Comparison of ENCODE assay signal across 7 mouse cellular contexts in the genomic region with DNA sequence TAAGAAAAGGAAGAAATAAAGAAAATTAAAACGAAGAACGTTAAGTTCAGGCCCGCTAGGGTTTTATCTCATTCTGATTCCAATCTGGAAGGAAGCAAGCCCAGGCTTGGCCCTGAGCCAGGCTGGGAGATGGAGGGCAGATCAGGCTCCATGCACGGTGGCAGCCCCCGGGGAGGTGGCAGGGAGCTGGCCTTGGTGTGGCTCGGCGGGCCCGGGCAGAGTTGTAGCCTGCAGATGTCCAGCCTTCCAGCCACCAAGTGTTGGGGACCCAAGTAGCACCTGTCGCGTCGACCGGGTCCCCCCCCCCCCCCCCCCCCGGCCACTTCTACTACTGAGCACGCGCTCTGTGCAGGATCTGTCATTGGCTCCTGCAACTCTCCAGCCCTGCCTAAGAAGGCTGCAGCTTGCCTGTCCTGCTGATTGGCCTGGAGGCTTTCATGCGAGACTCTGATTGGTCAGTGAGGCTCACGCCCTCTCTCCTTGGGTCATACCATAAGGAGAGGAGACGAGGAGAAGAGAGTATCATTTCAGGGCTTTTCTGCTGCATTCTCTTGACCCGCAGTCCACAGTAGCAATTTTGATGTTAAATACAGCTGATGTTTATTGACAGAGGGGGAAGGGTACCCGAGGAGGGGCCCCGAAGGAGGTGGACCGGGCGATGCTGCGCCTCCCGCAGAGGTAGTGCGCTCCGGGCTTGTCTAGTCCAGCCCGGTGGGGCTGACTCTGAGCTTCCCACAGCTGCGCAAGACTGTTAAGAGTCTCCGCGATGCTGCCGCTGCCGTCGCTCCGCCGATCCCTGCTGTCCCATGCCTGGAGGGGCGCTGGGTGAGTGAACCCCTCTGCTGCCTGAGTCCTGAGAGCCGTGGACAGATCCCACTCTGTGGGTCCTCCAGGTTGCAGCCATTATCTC. TPM values are rescaled to one million over a fixed set of nuclear protein-coding genes. Genes with fewer than 3 reads are reported as not detected.
DNase-seq lines count a peak whose midpoint lies in the region; ATAC-seq and TF ChIP-seq lines count a peak whose summit lies in the region.

A gene (plus strand): TSS at position 494 of the 910 bp plus-strand sequence.

- no peaks in the 10 kb centered on the region for H3K9me3 ChIP-seq in embryonic facial prominence, embryonic 10.5 days
- H3K9me3 ChIP-seq in intestine, postnatal 0 days (ENCODE audit: control insufficient read depth), result no peaks in the 10 kb centered on the region
- H3K9me3 ChIP-seq in midbrain, embryonic 12.5 days, result no peaks in the 10 kb centered on the region

- DNase-seq in adrenal gland, postnatal 10 days, result peak; percentile 91
- DNase-seq in embryonic facial prominence, embryonic 10.5 days (ENCODE audit: low spot score), result peak; percentile 91
- peak; percentile 88 for DNase-seq in gonadal fat pad, adult 2 months (ENCODE audit: low read depth)
- peak; percentile 91 for DNase-seq in left cerebral cortex, postnatal 4 days

- H3K4me3 ChIP-seq in embryonic facial prominence, embryonic 10.5 days, result peak within 1 kb of the TSS; percentile 85
- H3K4me3 ChIP-seq in intestine, postnatal 0 days (ENCODE audit: low read depth, low read length), result peak within 1 kb of the TSS; percentile 55
- peak within 1 kb of the TSS; percentile 68 for H3K4me3 ChIP-seq in midbrain, embryonic 12.5 days
- peak within 1 kb of the TSS; percentile 94 for H3K4me3 ChIP-seq in small intestine, adult 2 months (ENCODE audit: low read depth, low read length)

- H3K36me3 ChIP-seq in embryonic facial prominence, embryonic 10.5 days (replicated peaks), result peaks cover 3% of the 10 kb centered on the region; the same call in 1 of the 2 replicates
- no peaks in the 10 kb centered on the region; the same call in 1 of the 2 replicates for H3K36me3 ChIP-seq in intestine, postnatal 0 days (ENCODE audit: control insufficient read depth, insufficient read depth)
- H3K36me3 ChIP-seq in midbrain, embryonic 12.5 days, result 0 out of 2 replicates have a peak, but pooled peaks cover 3% of the 10 kb centered on the region
- peaks cover 5% of the 10 kb centered on the region; the same call in 1 of the 2 replicates for H3K36me3 ChIP-seq in small intestine, adult 2 months (ENCODE audit: control insufficient read depth, insufficient read depth, low read length)

- peak within 1 kb of the TSS; percentile 91 for H3K4me2 ChIP-seq in intestine, postnatal 0 days (replicated peaks; ENCODE audit: low read depth)
- peak within 1 kb of the TSS; percentile 86 for H3K4me2 ChIP-seq in midbrain, embryonic 12.5 days (replicated peaks)

- H3K4me1 ChIP-seq in embryonic facial prominence, embryonic 10.5 days, result peaks cover 29% of the 10 kb centered on the region
- no peaks in the 10 kb centered on the region for H3K4me1 ChIP-seq in intestine, postnatal 0 days (replicated peaks; ENCODE audit: control insufficient read depth, insufficient read depth, low read length)
- H3K4me1 ChIP-seq in midbrain, embryonic 12.5 days, result peaks cover 16% of the 10 kb centered on the region
- H3K4me1 ChIP-seq in small intestine, adult 2 months (ENCODE audit: control insufficient read depth, insufficient read depth, insufficient read length, low read length), result peaks cover 2% of the 10 kb centered on the region

- peak within 1 kb of the TSS; percentile 95 for H3K27ac ChIP-seq in embryonic facial prominence, embryonic 10.5 days (replicated peaks)
- H3K27ac ChIP-seq in intestine, postnatal 0 days (ENCODE audit: low read depth, low read length), result peak within 1 kb of the TSS; percentile 50
- peak within 1 kb of the TSS; percentile 74 for H3K27ac ChIP-seq in midbrain, embryonic 12.5 days (replicated peaks)
- H3K27ac ChIP-seq in small intestine, adult 2 months (ENCODE audit: insufficient read depth, low read depth, low read length), result peak within 1 kb of the TSS; percentile 85

- ATAC-seq in intestine, postnatal 0 days, result peak; percentile 99
- ATAC-seq in midbrain, embryonic 12.5 days (ENCODE audit: low FRiP score, low read depth), result peak; percentile 99

- no peaks in the 10 kb centered on the region for H3K27me3 ChIP-seq in embryonic facial prominence, embryonic 10.5 days (replicated peaks; ENCODE audit: low read depth, poor library complexity, severe bottlenecking)
- H3K27me3 ChIP-seq in intestine, postnatal 0 days (replicated peaks; ENCODE audit: control insufficient read depth, insufficient read depth, low read length), result peaks cover 46% of the 10 kb centered on the region
- H3K27me3 ChIP-seq in midbrain, embryonic 12.5 days, result peaks cover 13% of the 10 kb centered on the region
- peaks cover 16% of the 10 kb centered on the region for H3K27me3 ChIP-seq in small intestine, adult 2 months (ENCODE audit: control insufficient read depth, insufficient read depth, low read length)

- WGBS in embryonic facial prominence, embryonic 10.5 days, result under 1% methylated on average over 37 of the region's 38 CpGs
- under 1% methylated on average over 38 of the region's 38 CpGs for WGBS in intestine, postnatal 0 days
- 1% methylated on average over 33 of the region's 38 CpGs for WGBS in midbrain, embryonic 12.5 days
- WGBS in small intestine, adult 2 months, result 0% methylated on average over 37 of the region's 38 CpGs

- peak within 1 kb of the TSS; percentile 53 for H3K9ac ChIP-seq in intestine, postnatal 0 days (ENCODE audit: low read depth, low read length)
- H3K9ac ChIP-seq in midbrain, embryonic 12.5 days (replicated peaks), result peak within 1 kb of the TSS; percentile 85

- TF ChIP-seq POLR2A in small intestine, adult 2 months (IDR thresholded peaks at IDR 0.05; ENCODE audit: low read depth, low read length), result peak; percentile 95

- intact Hi-C loops in left cerebral cortex, postnatal 4 days (cut with DNase I), result loop anchor here (10.0 kb wide), 1 partner anchor 138 kb away; no protein-coding TSS in a partner anchor

- no peak for TF ChIP-seq CTCF in intestine, postnatal 0 days (IDR thresholded peaks at IDR 0.05; ENCODE audit: low read depth)
- no peak for TF ChIP-seq CTCF in small intestine, adult 2 months (IDR thresholded peaks at IDR 0.05; ENCODE audit: extremely low read depth, insufficient read length, insufficient replicate concordance, low read depth, low read length)

RNA-seq across cellular contexts. Expression of the gene that starts here (rescaled TPM):
- 10 to 100 TPM; 62.7 to 84.6 TPM for total RNA-seq in adrenal gland, postnatal 10 days (2021)
- polyA plus RNA-seq in embryonic facial prominence, embryonic 10.5 days (2016; fragmentation: Nextera tagmentation; extraction: Ambion mirVana), result 24.4 and 25.1 TPM in 2 replicates
- polyA plus RNA-seq in gonadal fat pad, adult 2 months (2012; rRNA removed), result 65.4 and 68.8 TPM in 2 replicates
- 3.5 and 3.9 TPM in 2 replicates for polyA plus RNA-seq in intestine, postnatal 0 days (2015; fragmentation: Nextera tagmentation; extraction: Ambion mirVana)
- 10 to 100 TPM; 23.6 to 25.0 TPM for total RNA-seq in left cerebral cortex, postnatal 4 days (2021)
- polyA plus RNA-seq in midbrain, embryonic 12.5 days (2016; fragmentation: Nextera tagmentation; extraction: Ambion mirVana), result 17.5 and 19.6 TPM in 2 replicates
- 48.3 and 110 TPM in 2 replicates for polyA plus RNA-seq in small intestine, adult 2 months (2012; rRNA removed)

Comparison
In these comparisons a context has a peak if more than half of its experiments do, and no peak if none do; other contexts are left out.
1. Peak in every context shown above with its lines: DNase-seq, ATAC-seq, H3K4me3 ChIP-seq and H3K27ac ChIP-seq.